Mouse (Mus musculus): ENCODE results near the gene Gm42688. TPM values are rescaled to one million over a fixed set of nuclear protein-coding genes. Genes with fewer than 3 reads are reported as not detected.

Gene Gm42688
- polyA plus RNA-seq, 1 experiment from 2014 or later = 5.2 TPM

- WGBS = 2% methylated on average over 47 of the region's 52 CpGs
- Histone ChIP-seq H3K36me3 (peaks cover 28% of the 10 kb centered on the region), H3K9ac (peak overlapping the region; percentile 85), H3K4me3 (peak overlapping the region; percentile 64), H3K9me3 (no peaks in the 10 kb centered on the region), H3K4me2 (peak overlapping the region; percentile 78), H3K27ac (replicated peaks) (peak overlapping the region; percentile 100), H3K27me3 (no peaks in the 10 kb centered on the region), H3K4me1 (replicated peaks) (peaks cover 68% of the 10 kb centered on the region)
- peak; percentile 13; the same call in 1 of the 2 replicates for ATAC-seq (ENCODE audit: low read depth)
Observed at GRCm38 (mm10) chr6:83121863-83122710, 20.7 kb downstream of the Gm42688 start.

GRCm38 (mm10) chr6:83122961-83123360 lies 21.5 kb downstream of the Gm42688 start:
- H3K4me1 ChIP-seq (replicated peaks) = peaks cover 59% of the 10 kb centered on the region
- peak overlapping the region; percentile 64 for H3K4me3 ChIP-seq
- 60% methylated on average over 5 of the region's 5 CpGs for WGBS
- peak overlapping the region; percentile 100 for H3K27ac ChIP-seq (replicated peaks)
- H3K27me3 ChIP-seq = no peaks in the 10 kb centered on the region
- H3K4me2 ChIP-seq = peak overlapping the region; percentile 78
- no peak for ATAC-seq (ENCODE audit: low read depth)
- no peaks in the 10 kb centered on the region for H3K9me3 ChIP-seq
- peak overlapping the region; percentile 85 for H3K9ac ChIP-seq
- peaks cover 19% of the 10 kb centered on the region for H3K36me3 ChIP-seq

GRCm38 (mm10) chr6:83124851-83125312 lies 23.5 kb downstream of the Gm42688 start:
- Histone ChIP-seq H3K27me3 (no peaks in the 10 kb centered on the region), H3K4me2 (peak overlapping the region; percentile 92), H3K4me3 (peak overlapping the region; percentile 74), H3K9ac (peak overlapping the region; percentile 78), H3K4me1 (replicated peaks) (peaks cover 41% of the 10 kb centered on the region), H3K36me3 (no peaks in the 10 kb centered on the region), H3K27ac (replicated peaks) (peak overlapping the region; percentile 61), H3K9me3 (no peaks in the 10 kb centered on the region)
- peak; percentile 2; the same call in 1 of the 2 replicates for ATAC-seq (ENCODE audit: low read depth)
- under 1% methylated on average over 30 of the region's 30 CpGs for WGBS

GRCm38 (mm10) chr6:83125331-83125730 lies 23.9 kb downstream of the Gm42688 start, which contains the start of gene Ino80b:
Ino80b (minus strand) TSS chr6:83125431.
- Histone ChIP-seq H3K4me2 (peak within 1 kb of the TSS; percentile 92), H3K27ac (replicated peaks) (peak within 1 kb of the TSS; percentile 61), H3K9ac (peak within 1 kb of the TSS; percentile 78), H3K4me1 (replicated peaks) (peaks cover 36% of the 10 kb centered on the region), H3K9me3 (no peaks in the 10 kb centered on the region), H3K4me3 (peak within 1 kb of the TSS; percentile 74), H3K36me3 (no peaks in the 10 kb centered on the region), H3K27me3 (no peaks in the 10 kb centered on the region)
- no peak for ATAC-seq (ENCODE audit: low read depth)
- WGBS = 29% methylated on average over 5 of the region's 5 CpGs

GRCm38 (mm10) chr6:83127419-83127818 lies 26.0 kb downstream of the Gm42688 start:
- H3K9ac ChIP-seq = no peak overlapping the region
- H3K4me1 ChIP-seq (replicated peaks) = peaks cover 27% of the 10 kb centered on the region
- no peak overlapping the region for H3K4me3 ChIP-seq
- ATAC-seq (ENCODE audit: low read depth) = no peak
- H3K4me2 ChIP-seq = no peak overlapping the region
- H3K9me3 ChIP-seq = no peaks in the 10 kb centered on the region
- H3K36me3 ChIP-seq = no peaks in the 10 kb centered on the region
- H3K27ac ChIP-seq (replicated peaks) = no peak overlapping the region
- WGBS = 93% methylated on average over 5 of the region's 5 CpGs
- no peaks in the 10 kb centered on the region for H3K27me3 ChIP-seq

- H3K36me3 ChIP-seq = no peaks in the 10 kb centered on the region
- H3K9me3 ChIP-seq = no peaks in the 10 kb centered on the region
- no peak for ATAC-seq (ENCODE audit: low read depth)
- WGBS = 82% methylated on average over 6 of the region's 6 CpGs
- peaks cover 15% of the 10 kb centered on the region for H3K4me1 ChIP-seq (replicated peaks)
- no peak overlapping the region for H3K27ac ChIP-seq (replicated peaks)
- H3K4me3 ChIP-seq = no peak overlapping the region
- H3K4me2 ChIP-seq = no peak overlapping the region
- H3K27me3 ChIP-seq = peaks cover 16% of the 10 kb centered on the region
- no peak overlapping the region for H3K9ac ChIP-seq
Observed at GRCm38 (mm10) chr6:83131469-83132034, 30.1 kb downstream of the Gm42688 start.

GRCm38 (mm10) chr6:83132176-83132919 lies 30.9 kb downstream of the Gm42688 start:
- Histone ChIP-seq H3K36me3 (no peaks in the 10 kb centered on the region), H3K9me3 (no peaks in the 10 kb centered on the region), H3K4me1 (replicated peaks) (peaks cover 22% of the 10 kb centered on the region), H3K4me3 (no peak overlapping the region), H3K4me2 (no peak overlapping the region), H3K27ac (replicated peaks) (no peak overlapping the region), H3K27me3 (peaks cover 16% of the 10 kb centered on the region), H3K9ac (no peak overlapping the region)
- WGBS = 91% methylated on average over 9 of the region's 9 CpGs
- ATAC-seq (ENCODE audit: low read depth) = no peak

GRCm38 (mm10) chr6:83134226-83134625 lies 32.8 kb downstream of the Gm42688 start:
- no peak for ATAC-seq (ENCODE audit: low read depth)
- no peak overlapping the region for H3K4me3 ChIP-seq
- peaks cover 41% of the 10 kb centered on the region for H3K4me1 ChIP-seq (replicated peaks)
- no peaks in the 10 kb centered on the region for H3K9me3 ChIP-seq
- no peaks in the 10 kb centered on the region for H3K36me3 ChIP-seq
- H3K9ac ChIP-seq = no peak overlapping the region
- no peak overlapping the region for H3K27ac ChIP-seq (replicated peaks)
- 81% methylated on average over 3 of the region's 3 CpGs for WGBS
- no peak overlapping the region for H3K4me2 ChIP-seq
- peaks cover 16% of the 10 kb centered on the region for H3K27me3 ChIP-seq

GRCm38 (mm10) chr6:83134951-83135513 lies 33.6 kb downstream of the Gm42688 start, which contains the start of gene Rtkn:
Rtkn (plus strand) TSS chr6:83135463.
- Histone ChIP-seq H3K36me3 (no peaks in the 10 kb centered on the region), H3K27ac (replicated peaks) (peak within 1 kb of the TSS; percentile 95), H3K27me3 (peaks cover 16% of the 10 kb centered on the region), H3K9ac (peak within 1 kb of the TSS; percentile 83), H3K4me3 (peak within 1 kb of the TSS; percentile 44), H3K4me2 (peak within 1 kb of the TSS; percentile 63), H3K4me1 (replicated peaks) (peaks cover 48% of the 10 kb centered on the region), H3K9me3 (no peaks in the 10 kb centered on the region)
- no peak for ATAC-seq (ENCODE audit: low read depth)
- 66% methylated on average over 7 of the region's 7 CpGs for WGBS

- Histone ChIP-seq H3K36me3 (no peaks in the 10 kb centered on the region), H3K4me2 (peak overlapping the region; percentile 63), H3K27me3 (peaks cover 16% of the 10 kb centered on the region), H3K9me3 (no peaks in the 10 kb centered on the region), H3K4me1 (replicated peaks) (peaks cover 51% of the 10 kb centered on the region), H3K9ac (peak overlapping the region; percentile 83), H3K4me3 (peak overlapping the region; percentile 44), H3K27ac (replicated peaks) (peak overlapping the region; percentile 95; the same call in 1 of the 2 replicates)
- no peak for ATAC-seq (ENCODE audit: low read depth)
- 4% methylated on average over 37 of the region's 37 CpGs for WGBS
Observed at GRCm38 (mm10) chr6:83135571-83136161, 34.2 kb downstream of the Gm42688 start.

- peak overlapping the region; percentile 63 for H3K4me2 ChIP-seq
- WGBS = 15% methylated on average over 5 of the region's 5 CpGs
- peak; percentile 10; the same call in 1 of the 2 replicates for ATAC-seq (ENCODE audit: low read depth)
Observed at GRCm38 (mm10) chr6:83136291-83136880, 35.0 kb downstream of the Gm42688 start.

More at GRCm38 (mm10) chr6:83136291-83136880, 35.0 kb downstream of the Gm42688 start:
- H3K27me3 ChIP-seq = peaks cover 16% of the 10 kb centered on the region
- peak overlapping the region; percentile 83 for H3K9ac ChIP-seq
- H3K27ac ChIP-seq (replicated peaks) = peak overlapping the region; percentile 95
- no peaks in the 10 kb centered on the region for H3K36me3 ChIP-seq
- no peaks in the 10 kb centered on the region for H3K9me3 ChIP-seq
- peak overlapping the region; percentile 44 for H3K4me3 ChIP-seq
- H3K4me1 ChIP-seq (replicated peaks) = peaks cover 52% of the 10 kb centered on the region
